Mouse (Mus musculus): ENCODE data around the gene Fgf22. TPM values are rescaled to one million over a fixed set of nuclear protein-coding genes. Genes with fewer than 3 reads are reported as not detected.

Fgf22 gene
- polyA plus RNA-seq, 1 experiment from 2014 or later = 0.38 TPM

- H3K9ac ChIP-seq (ENCODE audit: low read length) = peak overlapping the region; percentile 41; the same call in 1 of the 2 replicates
- H3K4me2 ChIP-seq (ENCODE audit: low read length) = peak overlapping the region; percentile 10
- DNase-seq (ENCODE audit: low spot score) = no peak
- no peaks in the 10 kb centered on the region for H3K9me3 ChIP-seq (replicated peaks; ENCODE audit: control insufficient read depth, low read length)
- no peaks in the 10 kb centered on the region for H3K27me3 ChIP-seq (replicated peaks; ENCODE audit: control insufficient read depth, insufficient read depth, low read length)
- ATAC-seq = no peak
- H3K27ac ChIP-seq (ENCODE audit: low read depth, low read length) = 0 out of 2 replicates have a peak overlapping the region, but pooled peaks have one; percentile 27
- H3K4me3 ChIP-seq (ENCODE audit: low read depth, low read length) = no peak overlapping the region
- H3K4me1 ChIP-seq (ENCODE audit: control insufficient read depth, insufficient read depth, low read length) = peaks cover 17% of the 10 kb centered on the region
- H3K36me3 ChIP-seq (ENCODE audit: control insufficient read depth, insufficient read depth, low read length) = 0 out of 2 replicates have a peak, but pooled peaks cover 3% of the 10 kb centered on the region
- WGBS = 64% methylated on average over 15 of the region's 15 CpGs
These were observed 42.5 kb downstream of the Fgf22 start for GRCm38 (mm10) chr10:79797326-79797725.

GRCm38 (mm10) chr10:79798289-79798928 lies 43.5 kb downstream of the Fgf22 start:
- no peak overlapping the region for H3K27ac ChIP-seq (ENCODE audit: low read depth, low read length)
- 0 out of 2 replicates have a peak, but pooled peaks cover 3% of the 10 kb centered on the region for H3K36me3 ChIP-seq (ENCODE audit: control insufficient read depth, insufficient read depth, low read length)
- peaks cover 28% of the 10 kb centered on the region for H3K4me1 ChIP-seq (ENCODE audit: control insufficient read depth, insufficient read depth, low read length)
- DNase-seq (ENCODE audit: low spot score) = no peak
- H3K4me3 ChIP-seq (ENCODE audit: low read depth, low read length) = no peak overlapping the region
- H3K9me3 ChIP-seq (replicated peaks; ENCODE audit: control insufficient read depth, low read length) = no peaks in the 10 kb centered on the region
- H3K4me2 ChIP-seq (ENCODE audit: low read length) = no peak overlapping the region
- WGBS = 90% methylated on average over 12 of the region's 12 CpGs
- H3K27me3 ChIP-seq (replicated peaks; ENCODE audit: control insufficient read depth, insufficient read depth, low read length) = no peaks in the 10 kb centered on the region
- H3K9ac ChIP-seq (ENCODE audit: low read length) = no peak overlapping the region
- no peak for ATAC-seq

- Histone ChIP-seq H3K36me3 (ENCODE audit: control insufficient read depth, insufficient read depth, low read length) (0 out of 2 replicates have a peak, but pooled peaks cover 3% of the 10 kb centered on the region), H3K9ac (ENCODE audit: low read length) (no peak overlapping the region), H3K27me3 (replicated peaks; ENCODE audit: control insufficient read depth, insufficient read depth, low read length) (no peaks in the 10 kb centered on the region), H3K4me3 (ENCODE audit: low read depth, low read length) (no peak overlapping the region), H3K9me3 (replicated peaks; ENCODE audit: control insufficient read depth, low read length) (no peaks in the 10 kb centered on the region), H3K4me2 (ENCODE audit: low read length) (no peak overlapping the region), H3K4me1 (ENCODE audit: control insufficient read depth, insufficient read depth, low read length) (peaks cover 31% of the 10 kb centered on the region), H3K27ac (ENCODE audit: low read depth, low read length) (no peak overlapping the region)
- DNase-seq (ENCODE audit: low spot score) = no peak
- 85% methylated on average over 11 of the region's 11 CpGs for whole genome bisulfite sequencing
- ATAC-seq = no peak
These were observed 45.6 kb downstream of the Fgf22 start for GRCm38 (mm10) chr10:79800508-79800907.

GRCm38 (mm10) chr10:79801837-79802236 lies 47.0 kb downstream of the Fgf22 start:
- peak overlapping the region; percentile 92 for H3K27ac ChIP-seq (ENCODE audit: low read depth, low read length)
- H3K9ac ChIP-seq (ENCODE audit: low read length) = peak overlapping the region; percentile 35; the same call in 1 of the 2 replicates
- no peak for ATAC-seq
- H3K9me3 ChIP-seq (replicated peaks; ENCODE audit: control insufficient read depth, low read length) = no peaks in the 10 kb centered on the region
- WGBS = 33% methylated on average over 3 of the region's 3 CpGs
- DNase-seq (ENCODE audit: low spot score) = no peak
- no peaks in the 10 kb centered on the region for H3K27me3 ChIP-seq (replicated peaks; ENCODE audit: control insufficient read depth, insufficient read depth, low read length)
- H3K4me3 ChIP-seq (ENCODE audit: low read depth, low read length) = no peak overlapping the region
- peaks cover 31% of the 10 kb centered on the region for H3K4me1 ChIP-seq (ENCODE audit: control insufficient read depth, insufficient read depth, low read length)
- peak overlapping the region; percentile 8; the same call in 1 of the 2 replicates for H3K4me2 ChIP-seq (ENCODE audit: low read length)
- H3K36me3 ChIP-seq (ENCODE audit: control insufficient read depth, insufficient read depth, low read length) = peaks cover 5% of the 10 kb centered on the region; the same call in 1 of the 2 replicates

- peak overlapping the region; percentile 92 for H3K27ac ChIP-seq (ENCODE audit: low read depth, low read length)
- no peak for ATAC-seq
- H3K4me1 ChIP-seq (ENCODE audit: control insufficient read depth, insufficient read depth, low read length) = peaks cover 28% of the 10 kb centered on the region
- H3K9ac ChIP-seq (ENCODE audit: low read length) = peak overlapping the region; percentile 37
- H3K36me3 ChIP-seq (ENCODE audit: control insufficient read depth, insufficient read depth, low read length) = peaks cover 11% of the 10 kb centered on the region; the same call in 1 of the 2 replicates
- no peaks in the 10 kb centered on the region for H3K9me3 ChIP-seq (replicated peaks; ENCODE audit: control insufficient read depth, low read length)
- no peak for DNase-seq (ENCODE audit: low spot score)
- no peak overlapping the region for H3K4me3 ChIP-seq (ENCODE audit: low read depth, low read length)
- no peaks in the 10 kb centered on the region for H3K27me3 ChIP-seq (replicated peaks; ENCODE audit: control insufficient read depth, insufficient read depth, low read length)
- 34% methylated on average over 11 of the region's 11 CpGs for WGBS
- peak overlapping the region; percentile 8; the same call in 1 of the 2 replicates for H3K4me2 ChIP-seq (ENCODE audit: low read length)
These were observed 47.6 kb downstream of the Fgf22 start for GRCm38 (mm10) chr10:79802331-79802971.

GRCm38 (mm10) chr10:79803716-79804323 lies 48.9 kb downstream of the Fgf22 start:
- H3K4me2 ChIP-seq (ENCODE audit: low read length) = peak overlapping the region; percentile 65
- peaks cover 28% of the 10 kb centered on the region for H3K4me1 ChIP-seq (ENCODE audit: control insufficient read depth, insufficient read depth, low read length)
- DNase-seq (ENCODE audit: low spot score) (peak; percentile 95), ATAC-seq (peak; percentile 96)
- no peaks in the 10 kb centered on the region for H3K9me3 ChIP-seq (replicated peaks; ENCODE audit: control insufficient read depth, low read length)
- peaks cover 25% of the 10 kb centered on the region for H3K36me3 ChIP-seq (ENCODE audit: control insufficient read depth, insufficient read depth, low read length)
- peak overlapping the region; percentile 92 for H3K27ac ChIP-seq (ENCODE audit: low read depth, low read length)
- H3K27me3 ChIP-seq (replicated peaks; ENCODE audit: control insufficient read depth, insufficient read depth, low read length) = no peaks in the 10 kb centered on the region
- H3K4me3 ChIP-seq (ENCODE audit: low read depth, low read length) = peak overlapping the region; percentile 22
- 2% methylated on average over 29 of the region's 29 CpGs for WGBS
- H3K9ac ChIP-seq (ENCODE audit: low read length) = peak overlapping the region; percentile 49

- peaks cover 37% of the 10 kb centered on the region for H3K36me3 ChIP-seq (ENCODE audit: control insufficient read depth, insufficient read depth, low read length)
- no peak overlapping the region for H3K27ac ChIP-seq (ENCODE audit: low read depth, low read length)
- no peak overlapping the region for H3K4me2 ChIP-seq (ENCODE audit: low read length)
- no peak overlapping the region for H3K9ac ChIP-seq (ENCODE audit: low read length)
- H3K27me3 ChIP-seq (replicated peaks; ENCODE audit: control insufficient read depth, insufficient read depth, low read length) = no peaks in the 10 kb centered on the region
- ATAC-seq (no peak), DNase-seq (ENCODE audit: low spot score) (no peak)
- 89% methylated on average over 11 of the region's 11 CpGs for WGBS
- H3K9me3 ChIP-seq (replicated peaks; ENCODE audit: control insufficient read depth, low read length) = no peaks in the 10 kb centered on the region
- H3K4me1 ChIP-seq (ENCODE audit: control insufficient read depth, insufficient read depth, low read length) = peaks cover 28% of the 10 kb centered on the region
- H3K4me3 ChIP-seq (ENCODE audit: low read depth, low read length) = no peak overlapping the region
These were observed 50.8 kb downstream of the Fgf22 start for GRCm38 (mm10) chr10:79805636-79806035.

GRCm38 (mm10) chr10:79806331-79806730 lies 51.5 kb downstream of the Fgf22 start:
- Histone ChIP-seq H3K27me3 (replicated peaks; ENCODE audit: control insufficient read depth, insufficient read depth, low read length) (no peaks in the 10 kb centered on the region), H3K4me3 (ENCODE audit: low read depth, low read length) (no peak overlapping the region), H3K36me3 (ENCODE audit: control insufficient read depth, insufficient read depth, low read length) (peaks cover 41% of the 10 kb centered on the region), H3K27ac (ENCODE audit: low read depth, low read length) (no peak overlapping the region), H3K4me2 (ENCODE audit: low read length) (no peak overlapping the region), H3K9me3 (replicated peaks; ENCODE audit: control insufficient read depth, low read length) (no peaks in the 10 kb centered on the region), H3K9ac (ENCODE audit: low read length) (no peak overlapping the region), H3K4me1 (ENCODE audit: control insufficient read depth, insufficient read depth, low read length) (peaks cover 28% of the 10 kb centered on the region)
- no peak for DNase-seq (ENCODE audit: low spot score)
- 87% methylated on average over 9 of the region's 9 CpGs for WGBS
- ATAC-seq = no peak
